Mouse (Mus musculus) olfactory bulb, adult 2 months (tissue): ENCODE results near the gene Prl2c5. TPM values are rescaled to one million over a fixed set of nuclear protein-coding genes. Genes with fewer than 3 reads are reported as not detected.
"Not testable (repeated sequence)": the region's sequence is repeated elsewhere in the genome, so short reads cannot be mapped to it uniquely, and the experiment has no call there.

Source experiments
- H3K27ac ChIP-seq: fragments of 200-500 bp; 2 replicates; pipeline ENCODE4 v1.5.1; 2012; ENCODE audit warnings: low read depth, low read length; ENCODE audit not compliant: insufficient read depth
- H3K4me1 ChIP-seq: fragments of 200-500 bp; 2 replicates; pipeline ENCODE4 v1.6.1; 2012; ENCODE audit warnings: low read length; ENCODE audit not compliant: control insufficient read depth, insufficient read depth
- H3K4me3 ChIP-seq: fragments of 200-500 bp; 2 replicates; pipeline ENCODE4 v1.5.1; 2012; ENCODE audit warnings: mild to moderate bottlenecking, low read depth, low read length, moderate library complexity; ENCODE audit not compliant: insufficient read depth
- WGBS: fragments of 180-500 bp; shearing (Covaris S2); methylation state at CpG from one replicate; pipeline ENCODE4 v1.1.7; 2018; 5-methylcytosine and 5-hydroxymethylcytosine counted together
- polyA plus RNA-seq: library from polyadenylated mRNA; stranded (reverse); fragments of >200 nt; gene quantifications from 2 replicates; pipeline ENCODE4 v1.2.4, GENCODE M21; 2012; ENCODE audit warnings: low replicate concordance; ENCODE audit not compliant: missing spikeins, insufficient read depth, insufficient read length

Prl2c5 gene
- polyA plus RNA-seq, result not detected in 2 replicates

GRCm38 (mm10) chr13:13182415-13182814, at the start of gene Prl2c5:
TSS of gene Prl2c5 (plus strand) at chr13:13182715.
- H3K4me1 ChIP-seq, H3K4me3 ChIP-seq, H3K27ac ChIP-seq: not testable (repeated sequence)
- 53% methylated on average over 2 of the region's 2 CpGs for WGBS

- not testable (repeated sequence) for H3K27ac ChIP-seq, H3K4me1 ChIP-seq, H3K4me3 ChIP-seq
- 68% methylated on average over 5 of the region's 7 CpGs for whole genome bisulfite sequencing
These were observed 19.6 kb upstream of the Prl2c5 start for GRCm38 (mm10) chr13:13162777-13163485.

- not testable (repeated sequence) for H3K4me1 ChIP-seq, H3K27ac ChIP-seq, H3K4me3 ChIP-seq
- WGBS, result 75% methylated on average over 2 of the region's 2 CpGs
These were observed 13.9 kb upstream of the Prl2c5 start for GRCm38 (mm10) chr13:13168631-13169030.

- 53% methylated on average over 1 of the region's 1 CpGs for WGBS
- not testable (repeated sequence) for H3K4me1 ChIP-seq, H3K4me3 ChIP-seq, H3K27ac ChIP-seq
These were observed 8.8 kb upstream of the Prl2c5 start for GRCm38 (mm10) chr13:13173616-13174136.

GRCm38 (mm10) chr13:13175736-13176135, 6.8 kb upstream of the Prl2c5 start:
- not testable (repeated sequence) for H3K4me1 ChIP-seq, H3K4me3 ChIP-seq, H3K27ac ChIP-seq
- 70% methylated on average over 2 of the region's 2 CpGs for WGBS

GRCm38 (mm10) chr13:13211168-13211567, 28.7 kb downstream of the Prl2c5 start:
- not testable (repeated sequence) for H3K4me1 ChIP-seq, H3K27ac ChIP-seq, H3K4me3 ChIP-seq

- WGBS, result 89% methylated on average over 2 of the region's 2 CpGs
- not testable (repeated sequence) for H3K4me3 ChIP-seq, H3K4me1 ChIP-seq, H3K27ac ChIP-seq
These were observed 33.8 kb downstream of the Prl2c5 start for GRCm38 (mm10) chr13:13216363-13216762.

GRCm38 (mm10) chr13:13220231-13220630, 37.7 kb downstream of the Prl2c5 start:
- not testable (repeated sequence) for H3K27ac ChIP-seq, H3K4me3 ChIP-seq, H3K4me1 ChIP-seq
- WGBS, result 68% methylated on average over 5 of the region's 5 CpGs

GRCm38 (mm10) chr13:13237456-13237855, 54.9 kb downstream of the Prl2c5 start:
- 0% methylated on average over 1 of the region's 1 CpGs for WGBS
- H3K27ac ChIP-seq, H3K4me1 ChIP-seq, H3K4me3 ChIP-seq: not testable (repeated sequence)

Other genes with a start within 250 kb of the Prl2c5 start
- gene Prl2c2, start 177.3 kb upstream of the Prl2c5 start, polyA plus RNA-seq, result not detected in 2 replicates
- gene Gpr137b, start 211.3 kb downstream of the Prl2c5 start, polyA plus RNA-seq, result not detected in 2 replicates